Comparison of ENCODE assay signal across 13 mouse cellular contexts in the genomic region with DNA sequence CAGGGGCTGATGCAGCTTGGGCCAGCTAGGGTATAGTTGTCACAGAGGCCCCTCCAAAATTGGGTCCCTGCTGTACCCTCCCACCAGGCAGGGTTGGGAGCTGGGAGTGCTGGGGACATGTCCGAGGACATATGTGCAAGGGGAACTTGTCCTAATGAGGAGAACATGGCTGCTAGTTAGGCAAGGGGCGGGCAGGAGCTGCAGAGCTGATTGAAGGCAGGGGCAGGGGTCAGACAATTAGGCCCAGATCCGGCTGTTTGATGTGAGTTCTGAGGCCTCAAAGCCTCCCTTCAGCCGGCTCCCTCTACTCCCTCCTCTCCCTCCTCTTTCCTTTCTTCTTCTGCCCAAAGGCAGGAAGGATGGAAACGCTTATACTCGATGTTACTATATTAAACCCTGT. TPM values are rescaled to one million over a fixed set of nuclear protein-coding genes. Genes with fewer than 3 reads are reported as not detected.
DNase-seq lines count a peak whose midpoint lies in the region; ATAC-seq lines count a peak whose summit lies in the region.
"Had no signal": no experiment of that assay in that cellular context is flagged by ENCODE, and none has a peak within 500 bp of the region (broad histone marks: within the 10 kb centered on the region; RNA-seq: fewer than 3 reads in every experiment).

No protein-coding gene starts in this region.

- H3K4me1 ChIP-seq in embryonic facial prominence, embryonic 15.5 days, result peaks cover 45% of the 10 kb centered on the region
- H3K4me1 ChIP-seq in hindbrain, embryonic 12.5 days, result peaks cover 62% of the 10 kb centered on the region
- peaks cover 77% of the 10 kb centered on the region for H3K4me1 ChIP-seq in midbrain, embryonic 13.5 days (replicated peaks)
- H3K4me1 ChIP-seq in intestine, embryonic 16.5 days (ENCODE audit: control insufficient read depth, insufficient read depth, low read length), result 0 out of 2 replicates have a peak, but pooled peaks cover 10% of the 10 kb centered on the region

- DNase-seq in embryo, embryonic 9.5 days (ENCODE audit: extremely low spot score), result peak; percentile 67
- DNase-seq in heart, postnatal 4 days, result no peak
- DNase-seq in layer of hippocampus, adult 9-11 months, result no peak
- DNase-seq: cerebellum, adult 18-20 months; thymus, postnatal 4 days had no signal

- no peak overlapping the region for H3K9ac ChIP-seq in embryonic facial prominence, embryonic 15.5 days
- no peak overlapping the region for H3K9ac ChIP-seq in hindbrain, embryonic 12.5 days
- H3K9ac ChIP-seq in midbrain, embryonic 13.5 days (replicated peaks), result no peak overlapping the region
- no peak overlapping the region for H3K9ac ChIP-seq in intestine, embryonic 16.5 days (ENCODE audit: low read depth, low read length)
- H3K9ac ChIP-seq: embryonic facial prominence, embryonic 12.5 days; heart, embryonic 12.5 days; liver, embryonic 15.5 days; stomach, embryonic 15.5 days had no signal

- ATAC-seq in embryonic facial prominence, embryonic 15.5 days (ENCODE audit: insufficient number of reproducible peaks, low FRiP score, low TSS enrichment, low read depth), result no peak
- ATAC-seq in hindbrain, embryonic 12.5 days (ENCODE audit: low FRiP score), result no peak
- ATAC-seq in midbrain, embryonic 13.5 days, result 0 out of 2 replicates have a peak, but pooled peaks have one; percentile 18
- no peak for ATAC-seq in intestine, embryonic 16.5 days

- no peak overlapping the region for H3K4me3 ChIP-seq in embryonic facial prominence, embryonic 15.5 days (replicated peaks)
- no peak overlapping the region for H3K4me3 ChIP-seq in hindbrain, embryonic 12.5 days
- H3K4me3 ChIP-seq in midbrain, embryonic 13.5 days (replicated peaks), result no peak overlapping the region
- H3K4me3 ChIP-seq in intestine, embryonic 16.5 days (ENCODE audit: low read length), result no peak overlapping the region
- H3K4me3 ChIP-seq: embryonic facial prominence, embryonic 12.5 days; heart, embryonic 12.5 days; liver, embryonic 15.5 days; stomach, embryonic 15.5 days had no signal

- 44% methylated on average over 6 of the region's 6 CpGs for WGBS in embryonic facial prominence, embryonic 15.5 days
- WGBS in hindbrain, embryonic 12.5 days, result 17% methylated on average over 6 of the region's 6 CpGs
- 19% methylated on average over 6 of the region's 6 CpGs for WGBS in midbrain, embryonic 13.5 days
- WGBS in intestine, embryonic 16.5 days, result 60% methylated on average over 6 of the region's 6 CpGs

- H3K36me3 ChIP-seq in embryonic facial prominence, embryonic 15.5 days, result 0 out of 2 replicates have a peak, but pooled peaks cover 17% of the 10 kb centered on the region
- no peaks in the 10 kb centered on the region for H3K36me3 ChIP-seq in hindbrain, embryonic 12.5 days
- no peaks in the 10 kb centered on the region for H3K36me3 ChIP-seq in midbrain, embryonic 13.5 days
- no peaks in the 10 kb centered on the region for H3K36me3 ChIP-seq in intestine, embryonic 16.5 days (ENCODE audit: control insufficient read depth, insufficient read depth, low read length)

- H3K27ac ChIP-seq in embryonic facial prominence, embryonic 15.5 days (replicated peaks), result peak overlapping the region; percentile 65
- H3K27ac ChIP-seq in hindbrain, embryonic 12.5 days, result 0 out of 2 replicates have a peak overlapping the region, but pooled peaks have one; percentile 9
- H3K27ac ChIP-seq in midbrain, embryonic 13.5 days, result peak overlapping the region; percentile 72
- H3K27ac ChIP-seq in intestine, embryonic 16.5 days (ENCODE audit: low read length), result no peak overlapping the region
- H3K27ac ChIP-seq: embryonic facial prominence, embryonic 12.5 days; liver, embryonic 15.5 days; stomach, embryonic 15.5 days had no signal

- no peak overlapping the region for H3K4me2 ChIP-seq in embryonic facial prominence, embryonic 15.5 days (replicated peaks)
- H3K4me2 ChIP-seq in hindbrain, embryonic 12.5 days (replicated peaks), result no peak overlapping the region
- no peak overlapping the region for H3K4me2 ChIP-seq in midbrain, embryonic 13.5 days (replicated peaks)
- no peak overlapping the region for H3K4me2 ChIP-seq in intestine, embryonic 16.5 days (ENCODE audit: low read depth, low read length)
- H3K4me2 ChIP-seq: embryonic facial prominence, embryonic 12.5 days; heart, embryonic 12.5 days; liver, embryonic 15.5 days; stomach, embryonic 15.5 days had no signal

- H3K9me3 ChIP-seq in embryonic facial prominence, embryonic 15.5 days (replicated peaks), result no peaks in the 10 kb centered on the region
- no peaks in the 10 kb centered on the region for H3K9me3 ChIP-seq in hindbrain, embryonic 12.5 days (replicated peaks)
- no peaks in the 10 kb centered on the region for H3K9me3 ChIP-seq in midbrain, embryonic 13.5 days
- H3K9me3 ChIP-seq in intestine, embryonic 16.5 days (ENCODE audit: control insufficient read depth, low read length), result no peaks in the 10 kb centered on the region
- H3K9me3 ChIP-seq: embryonic facial prominence, embryonic 12.5 days; heart, embryonic 12.5 days; liver, embryonic 15.5 days; stomach, embryonic 15.5 days had no signal

- no peaks in the 10 kb centered on the region for H3K27me3 ChIP-seq in embryonic facial prominence, embryonic 15.5 days
- no peaks in the 10 kb centered on the region for H3K27me3 ChIP-seq in hindbrain, embryonic 12.5 days
- H3K27me3 ChIP-seq in midbrain, embryonic 13.5 days, result no peaks in the 10 kb centered on the region
- H3K27me3 ChIP-seq in intestine, embryonic 16.5 days (replicated peaks; ENCODE audit: control insufficient read depth, insufficient read depth, low read length), result no peaks in the 10 kb centered on the region
- H3K27me3 ChIP-seq: embryonic facial prominence, embryonic 12.5 days; heart, embryonic 12.5 days; liver, embryonic 15.5 days; stomach, embryonic 15.5 days had no signal

RNA-seq across cellular contexts. Expression of gene Dmap1, which starts 25.1 kb away (rescaled TPM):
- polyA plus RNA-seq in embryonic facial prominence, embryonic 15.5 days (2015; fragmentation: Nextera tagmentation; extraction: Ambion mirVana), result 53.4 and 57.3 TPM in 2 replicates
- polyA plus RNA-seq in hindbrain, embryonic 12.5 days (2016; fragmentation: Nextera tagmentation; extraction: Ambion mirVana), result 70.3 and 72.1 TPM in 2 replicates
- 77.8 and 78.2 TPM in 2 replicates for polyA plus RNA-seq in midbrain, embryonic 13.5 days (2015; fragmentation: Nextera tagmentation; extraction: Ambion mirVana)
- polyA plus RNA-seq in intestine, embryonic 16.5 days (2015; fragmentation: Nextera tagmentation; extraction: Ambion mirVana), result 40.7 and 45.0 TPM in 2 replicates
- total RNA-seq in heart, postnatal 4 days (2021), result 10 to 100 TPM; 29.1 to 29.4 TPM
